9 mouse cellular contexts compared by ENCODE assay signal in the genomic region with DNA sequence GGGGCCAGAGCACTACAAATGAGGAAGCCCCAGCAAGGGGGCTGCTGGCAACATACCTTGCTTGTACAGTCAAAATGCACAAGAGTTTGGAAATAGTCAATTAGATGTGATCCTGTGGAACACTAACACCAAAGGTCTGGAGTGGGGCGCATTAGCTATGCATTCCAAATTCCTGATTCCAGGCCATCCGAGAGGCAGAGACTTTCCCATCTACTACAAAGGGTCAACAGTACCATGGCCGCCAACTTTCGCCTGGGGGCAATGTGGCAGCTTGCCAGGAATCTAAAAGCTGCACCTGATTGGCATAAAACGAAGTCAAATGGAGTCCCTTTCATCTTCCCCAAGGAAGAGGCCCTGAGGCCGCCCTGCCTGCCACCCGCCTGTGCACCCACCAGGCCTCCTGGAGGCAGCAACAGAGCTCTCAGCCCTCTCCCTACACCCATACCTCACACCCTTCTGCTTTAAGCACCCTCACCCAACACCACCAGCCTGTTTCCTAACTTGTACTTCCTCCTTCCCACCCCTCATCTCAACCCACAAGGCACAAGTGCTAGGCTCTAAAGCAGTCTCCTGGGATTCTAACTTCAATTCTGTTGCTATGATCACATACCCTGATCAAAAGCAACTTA. TPM values are rescaled to one million over a fixed set of nuclear protein-coding genes. Genes with fewer than 3 reads are reported as not detected.
DNase-seq lines count a peak whose midpoint lies in the region; ATAC-seq lines count a peak whose summit lies in the region.
"Had no signal": no experiment of that assay in that cellular context is flagged by ENCODE, and none has a peak within 500 bp of the region (broad histone marks: within the 10 kb centered on the region; RNA-seq: fewer than 3 reads in every experiment).

No protein-coding gene starts in this region.

- H3K27ac ChIP-seq in forebrain, embryonic 10.5 days: peak overlapping the region; percentile 41
- H3K27ac ChIP-seq in kidney, embryonic 14.5 days (ENCODE audit: low read depth, low read length): peak overlapping the region; percentile 45
- H3K27ac ChIP-seq: liver, embryonic 14.5 days had no signal

- no peak overlapping the region for H3K9ac ChIP-seq in kidney, embryonic 14.5 days (ENCODE audit: low read depth, low read length)
- H3K9ac ChIP-seq: liver, embryonic 14.5 days had no signal

- no peak overlapping the region for H3K4me3 ChIP-seq in forebrain, embryonic 10.5 days
- H3K4me3 ChIP-seq in kidney, embryonic 14.5 days (ENCODE audit: low read length): no peak overlapping the region

- peaks cover 22% of the 10 kb centered on the region for H3K4me1 ChIP-seq in forebrain, embryonic 10.5 days
- peaks cover 4% of the 10 kb centered on the region; the same call in 1 of the 2 replicates for H3K4me1 ChIP-seq in kidney, embryonic 14.5 days (ENCODE audit: control insufficient read depth, insufficient read depth, low read length)

- WGBS in forebrain, embryonic 10.5 days: 60% methylated on average over 7 of the region's 7 CpGs
- 52% methylated on average over 7 of the region's 7 CpGs for WGBS in kidney, embryonic 14.5 days

- H3K9me3 ChIP-seq in forebrain, embryonic 10.5 days: no peaks in the 10 kb centered on the region
- H3K9me3 ChIP-seq in kidney, embryonic 14.5 days (ENCODE audit: control insufficient read depth, low read length): no peaks in the 10 kb centered on the region

- H3K27me3 ChIP-seq in forebrain, embryonic 10.5 days (ENCODE audit: poor library complexity, severe bottlenecking): no peaks in the 10 kb centered on the region
- H3K27me3 ChIP-seq in kidney, embryonic 14.5 days (ENCODE audit: control insufficient read depth, insufficient read depth, low read length): no peaks in the 10 kb centered on the region

- no peak overlapping the region for H3K4me2 ChIP-seq in kidney, embryonic 14.5 days (replicated peaks; ENCODE audit: low read depth, low read length)

- peak; percentile 46 for DNase-seq in retina, postnatal 1 day
- DNase-seq in retina, embryonic 14.5 days (ENCODE audit: low spot score): no peak
- DNase-seq in forebrain, embryonic 10.5 days (ENCODE audit: extremely low spot score, low spot score): peak; percentile 36
- no peak for DNase-seq in left cerebral cortex, adult 18-20 months (ENCODE audit: low spot score in 2 of 2)
- DNase-seq: gastrocnemius, postnatal 36 days had no signal

- ATAC-seq in kidney, embryonic 14.5 days (ENCODE audit: low FRiP score, low TSS enrichment): peak; percentile 76
- 0 out of 2 replicates have a peak, but pooled peaks have one; percentile 40 for ATAC-seq in monocyte, adult 5-6 weeks (replicated peaks; ENCODE audit: insufficient number of reproducible peaks, low FRiP score, low TSS enrichment, poor library complexity, severe bottlenecking)
- no peak for ATAC-seq in megakaryocyte-erythroid progenitor cell, adult 5-6 weeks (replicated peaks; ENCODE audit: low FRiP score, low TSS enrichment, poor library complexity, severe bottlenecking)

- H3K36me3 ChIP-seq in forebrain, embryonic 10.5 days (replicated peaks): no peaks in the 10 kb centered on the region
- H3K36me3 ChIP-seq in kidney, embryonic 14.5 days (ENCODE audit: control insufficient read depth, insufficient read depth, low read length): no peaks in the 10 kb centered on the region

RNA-seq across cellular contexts. Expression of a gene that starts 30.1 kb away (rescaled TPM):
- 38.6 and 40.6 TPM in 2 replicates for polyA plus RNA-seq in forebrain, embryonic 10.5 days (2016; fragmentation: Nextera tagmentation; extraction: Ambion mirVana)
- polyA plus RNA-seq in kidney, embryonic 14.5 days (2014; fragmentation: Nextera tagmentation; extraction: Ambion mirVana): 49.1 and 49.3 TPM in 2 replicates
- total RNA-seq in monocyte, adult 5-6 weeks (2017): 7.5 to 11.4 TPM (median 8.0 TPM) in 3 replicates
- total RNA-seq in megakaryocyte-erythroid progenitor cell, adult 5-6 weeks (2014; fragmentation: Nextera tagmentation): 31.6 and 38.6 TPM in 2 replicates
- 14.2 and 23.2 TPM in 2 replicates for total RNA-seq in megakaryocyte-erythroid progenitor cell, adult 5-6 weeks (2017)
- total RNA-seq in left cerebral cortex, adult 18-20 months (2021): 10 to 100 TPM; 21.5 to 22.9 TPM

RNA-seq across cellular contexts. Expression of a gene that starts 49.0 kb away (rescaled TPM):
- 221 TPM in 2 replicates for polyA plus RNA-seq in forebrain, embryonic 10.5 days (2016; fragmentation: Nextera tagmentation; extraction: Ambion mirVana)
- 184 and 185 TPM in 2 replicates for polyA plus RNA-seq in kidney, embryonic 14.5 days (2014; fragmentation: Nextera tagmentation; extraction: Ambion mirVana)
- 44.6 to 62.5 TPM (median 55.5 TPM) in 3 replicates for total RNA-seq in monocyte, adult 5-6 weeks (2017)
- total RNA-seq in megakaryocyte-erythroid progenitor cell, adult 5-6 weeks (2014; fragmentation: Nextera tagmentation): 117 TPM in 2 replicates
- 289 and 308 TPM in 2 replicates for total RNA-seq in megakaryocyte-erythroid progenitor cell, adult 5-6 weeks (2017)
- 10 to 100 TPM; 42.1 to 44.0 TPM for total RNA-seq in left cerebral cortex, adult 18-20 months (2021)

Comparison
In these comparisons a context has a peak if more than half of its experiments do, and no peak if none do; other contexts are left out.
1. DNase-seq: peak in retina, postnatal 1 day (single experiment) and forebrain, embryonic 10.5 days (single experiment); none in retina, embryonic 14.5 days (single experiment) and left cerebral cortex, adult 18-20 months (0 of 2).